Comparison of ENCODE assay signal across 19 mouse cellular contexts in genomic region chr12:65065241-65065640, GRCm38 (mm10). TPM values are rescaled to one million over a fixed set of nuclear protein-coding genes. Genes with fewer than 3 reads are reported as not detected.
DNase-seq lines count a peak whose midpoint lies in the region; ATAC-seq lines count a peak whose summit lies in the region.
"Had no signal": no experiment of that assay in that cellular context is flagged by ENCODE, and none has a peak within 500 bp of the region (broad histone marks: within the 10 kb centered on the region; RNA-seq: fewer than 3 reads in every experiment).

No protein-coding gene starts in this region.

- ATAC-seq in granulocyte monocyte progenitor cell, adult 5-6 weeks (replicated peaks; ENCODE audit: poor library complexity, severe bottlenecking) = peak; percentile 80
- peak; percentile 86; the same call in 1 of the 2 replicates for ATAC-seq in neutrophil, adult 5-6 weeks (ENCODE audit: extremely low read depth, insufficient number of reproducible peaks, low FRiP score, poor library complexity, severe bottlenecking)
- ATAC-seq in intestine, embryonic 15.5 days = no peak

- no peaks in the 10 kb centered on the region for H3K9me3 ChIP-seq in intestine, embryonic 15.5 days
- H3K9me3 ChIP-seq: liver, embryonic 13.5 days; neural tube, embryonic 13.5 days had no signal

- no peaks in the 10 kb centered on the region for H3K4me1 ChIP-seq in intestine, embryonic 15.5 days (replicated peaks)
- H3K4me1 ChIP-seq: liver, embryonic 13.5 days; neural tube, embryonic 13.5 days had no signal

- DNase-seq in heart, adult 11 months = peak; percentile 41
- no peak for DNase-seq in heart, adult 18-20 months
- DNase-seq in CD4-positive, CD25-positive, alpha-beta regulatory T cell, adult 2 months (ENCODE audit: low read depth, low spot score) = peak; percentile 78
- DNase-seq in embryo, embryonic 10.5 days (ENCODE audit: low spot score) = no peak
- no peak for DNase-seq in right cerebral cortex, adult 18-20 months
- DNase-seq: adrenal gland, postnatal 10 days; cerebellum, postnatal 14 days; heart, adult 2 months; heart, postnatal 10 days; layer of hippocampus, adult 9-11 months; liver, embryonic 13.5 days; lung, postnatal 14 days; midbrain, embryonic 14.5 days; retina, postnatal 1 day had no signal

- no peak overlapping the region for H3K4me3 ChIP-seq in intestine, embryonic 15.5 days (replicated peaks)
- H3K4me3 ChIP-seq: heart, adult 2 months; liver, embryonic 13.5 days; neural tube, embryonic 13.5 days had no signal

- no peaks in the 10 kb centered on the region for H3K27me3 ChIP-seq in intestine, embryonic 15.5 days (replicated peaks)
- H3K27me3 ChIP-seq: liver, embryonic 13.5 days; neural tube, embryonic 13.5 days had no signal

- H3K9ac ChIP-seq in intestine, embryonic 15.5 days = no peak overlapping the region
- H3K9ac ChIP-seq: liver, embryonic 13.5 days; neural tube, embryonic 13.5 days had no signal

- H3K36me3 ChIP-seq in intestine, embryonic 15.5 days = peaks cover 9% of the 10 kb centered on the region

- H3K27ac ChIP-seq in intestine, embryonic 15.5 days = no peak overlapping the region
- H3K27ac ChIP-seq: heart, adult 2 months; kidney, postnatal 0 days; liver, embryonic 13.5 days; neural tube, embryonic 13.5 days had no signal

- 53% methylated on average over 2 of the region's 2 CpGs for WGBS in intestine, embryonic 15.5 days

- no peak overlapping the region for H3K4me2 ChIP-seq in intestine, embryonic 15.5 days (replicated peaks)
- H3K4me2 ChIP-seq: liver, embryonic 13.5 days; neural tube, embryonic 13.5 days had no signal

RNA-seq across cellular contexts. Expression of gene Fkbp3, which starts 8.6 kb away (rescaled TPM):
- total RNA-seq in heart, adult 18-20 months (2021) = 100 to 1,000 TPM; 261 to 263 TPM
- 232 and 249 TPM in 2 replicates for total RNA-seq in granulocyte monocyte progenitor cell, adult 5-6 weeks (2014; fragmentation: Nextera tagmentation)
- 266 and 303 TPM in 2 replicates for total RNA-seq in granulocyte monocyte progenitor cell, adult 5-6 weeks (2017)
- total RNA-seq in neutrophil, adult 5-6 weeks (2017) = 100 and 114 TPM in 2 replicates
- polyA plus RNA-seq in intestine, embryonic 15.5 days (2015; fragmentation: Nextera tagmentation; extraction: Ambion mirVana) = 340 and 409 TPM in 2 replicates

RNA-seq across cellular contexts. Expression of gene Fancm, which starts 10.2 kb away (rescaled TPM):
- 1 to 10 TPM; 2.7 to 5.0 TPM for total RNA-seq in heart, adult 18-20 months (2021)
- 33.3 and 36.6 TPM in 2 replicates for total RNA-seq in granulocyte monocyte progenitor cell, adult 5-6 weeks (2014; fragmentation: Nextera tagmentation)
- total RNA-seq in granulocyte monocyte progenitor cell, adult 5-6 weeks (2017) = 25.3 and 26.5 TPM in 2 replicates
- total RNA-seq in neutrophil, adult 5-6 weeks (2017) = 21.9 and 34.6 TPM in 2 replicates
- 6.7 and 8.2 TPM in 2 replicates for polyA plus RNA-seq in intestine, embryonic 15.5 days (2015; fragmentation: Nextera tagmentation; extraction: Ambion mirVana)

RNA-seq across cellular contexts. Expression of gene Prpf39, which starts 29.1 kb away (rescaled TPM):
- 10 to 100 TPM; 12.2 TPM for total RNA-seq in heart, adult 18-20 months (2021)
- 52.5 and 55.4 TPM in 2 replicates for total RNA-seq in granulocyte monocyte progenitor cell, adult 5-6 weeks (2014; fragmentation: Nextera tagmentation)
- 73.2 and 91.2 TPM in 2 replicates for total RNA-seq in granulocyte monocyte progenitor cell, adult 5-6 weeks (2017)
- 143 and 147 TPM in 2 replicates for total RNA-seq in neutrophil, adult 5-6 weeks (2017)
- polyA plus RNA-seq in intestine, embryonic 15.5 days (2015; fragmentation: Nextera tagmentation; extraction: Ambion mirVana) = 40.4 and 48.1 TPM in 2 replicates

Comparison
In these comparisons a context has a peak if more than half of its experiments do, and no peak if none do; other contexts are left out.
1. DNase-seq: peak in heart, adult 11 months (single experiment) and CD4-positive, CD25-positive, alpha-beta regulatory T cell, adult 2 months (single experiment); none in heart, adult 18-20 months (0 of 2), embryo, embryonic 10.5 days (single experiment) and right cerebral cortex, adult 18-20 months (single experiment).
2. RNA of gene Prpf39, which starts 29.1 kb away (total RNA-seq): 143 to 147 TPM in neutrophil, adult 5-6 weeks and 52.5 to 91.2 TPM in granulocyte monocyte progenitor cell, adult 5-6 weeks; 12.2 TPM in heart, adult 18-20 months; every median in the first group is over 4 times any median in the second.